Mouse (Mus musculus) Patski (cell line): Measurements from ENCODE around the gene Mphosph9. TPM values are rescaled to one million over a fixed set of nuclear protein-coding genes. Genes with fewer than 3 reads are reported as not detected.

Experiments
- ATAC-seq: fragments of 100-300 bp; one replicate; pipeline ENCODE4 v1.8.0; 2021
- CTCF ChIA-PET: fragments of 350-600 bp; sonication (Branson Sonifier 250); formaldehyde crosslinking; loops from one replicate; lab custom pipeline; 2022; ENCODE audit warnings: inconsistent platforms; lab: Charles Lee
- POLR2A ChIA-PET: fragments of 350-600 bp; sonication (Branson Sonifier 250); formaldehyde crosslinking; loops from one replicate; lab custom pipeline; 2022; ENCODE audit warnings: antibody characterized with exemption, inconsistent platforms; lab: Charles Lee
- DNase-seq: peaks from one replicate; pipeline ENCODE4 v3.0.0-alpha.2; 2011; ENCODE audit warnings: low read depth, low spot score
- H3K27me3 ChIP-seq: fragments of 371-371 bp; one replicate; pipeline ENCODE4 v1.5.1; 2021
- CTCF ChIP-seq: fragments of 100-300 bp; IDR thresholded peaks from one replicate; pipeline ENCODE4 v1.5.1; 2021
- in situ Hi-C: fragments of 300-500 bp; cut with MboI; formaldehyde crosslinking; loops from 3 replicates; pipeline ENCODE4 v1.11.1; 2018; ENCODE audit warnings: low pct_unique_long_range_greater_than_20kb, mixed read lengths
- polyA plus RNA-seq: library from polyadenylated mRNA; unstranded; gene quantifications from one replicate; pipeline ENCODE4 v1.2.3, GENCODE M21; 2021

The Mphosph9 gene
- polyA plus RNA-seq, 1 experiment from 2014 or later, result 14.0 TPM

GRCm38 (mm10) chr5:124253555-124253954 is 74.2 kb downstream of the Mphosph9 start:
- no peak for DNase-seq
- TF ChIP-seq CTCF, result no peak

GRCm38 (mm10) chr5:124252580-124253320 is 75.0 kb downstream of the Mphosph9 start:
- CTCF ChIA-PET, result interaction anchor here (1.2 to 7.6 kb wide), 7 partner anchors 10 to 128 kb away, joined by 3 to 30 read pairs (median 4); no protein-coding TSS in a partner anchor
- TF ChIP-seq CTCF, result no peak
- no peaks in the 10 kb centered on the region for H3K27me3 ChIP-seq
- in situ Hi-C loops, result no loop called here
- POLR2A ChIA-PET, result interaction anchor here (0.6 to 1.4 kb wide), 3 partner anchors 12 to 71 kb away, joined by 3 to 5 read pairs (median 4); no protein-coding TSS in a partner anchor
- ATAC-seq (no peak), DNase-seq (no peak)

More at GRCm38 (mm10) chr5:124253555-124253954, 74.2 kb downstream of the Mphosph9 start:
- no peaks in the 10 kb centered on the region for H3K27me3 ChIP-seq
- ATAC-seq, result no peak
- in situ Hi-C loops, result no loop called here
- POLR2A ChIA-PET, result interaction anchor here (0.7 to 1.4 kb wide), 3 partner anchors 11 to 845 kb away, joined by 3 to 5 read pairs (median 4); no protein-coding TSS in a partner anchor
- CTCF ChIA-PET, result interaction anchor here (1.2 to 7.6 kb wide), 5 partner anchors 10 to 91 kb away, joined by 4 to 30 read pairs (median 5); no protein-coding TSS in a partner anchor

GRCm38 (mm10) chr5:124251070-124251469 is 76.7 kb downstream of the Mphosph9 start:
- no peak for TF ChIP-seq CTCF
- in situ Hi-C loops, result no loop called here
- CTCF ChIA-PET, result interaction anchor here (0.7 to 7.6 kb wide), 4 partner anchors 8 to 89 kb away, joined by 3 to 30 read pairs (median 6); no protein-coding TSS in a partner anchor
- no peak for ATAC-seq
- DNase-seq, result no peak
- H3K27me3 ChIP-seq, result no peaks in the 10 kb centered on the region
- POLR2A ChIA-PET, result interaction anchor here (0.5 to 3.7 kb wide), 4 partner anchors 9 to 106 kb away, joined by 3 to 13 read pairs (median 3); no protein-coding TSS in a partner anchor

- POLR2A ChIA-PET, result interaction anchor here (1.2 to 3.7 kb wide), 3 partner anchors 10 to 85 kb away, joined by 3 to 13 read pairs (median 6); no protein-coding TSS in a partner anchor
- in situ Hi-C loops, result no loop called here
- CTCF ChIA-PET, result interaction anchor here (0.9 to 7.6 kb wide), 4 partner anchors 9 to 88 kb away, joined by 3 to 30 read pairs (median 6); no protein-coding TSS in a partner anchor
Observed at GRCm38 (mm10) chr5:124249614-124250591, 77.9 kb downstream of the Mphosph9 start, which contains the start of gene Pitpnm2. TSS of gene Pitpnm2 (minus strand) at chr5:124249760.

GRCm38 (mm10) chr5:124248845-124249613 is 78.7 kb downstream of the Mphosph9 start:
- DNase-seq (no peak), ATAC-seq (peak; percentile 38)
- CTCF ChIA-PET, result interaction anchor here (7.6 kb wide), 1 partner anchor 87 kb away, joined by 30 read pairs; no protein-coding TSS in a partner anchor

More at GRCm38 (mm10) chr5:124249614-124250591, 77.9 kb downstream of the Mphosph9 start, which contains the start of gene Pitpnm2:
- DNase-seq (no peak), ATAC-seq (peak; percentile 69)
- TF ChIP-seq CTCF, result no peak
- H3K27me3 ChIP-seq, result no peaks in the 10 kb centered on the region

GRCm38 (mm10) chr5:124247986-124248626 is 79.7 kb downstream of the Mphosph9 start:
- H3K27me3 ChIP-seq, result no peaks in the 10 kb centered on the region
- POLR2A ChIA-PET, result interaction anchor here (0.6 to 3.7 kb wide), 4 partner anchors 12 to 217 kb away, joined by 3 to 13 read pairs (median 5); no protein-coding TSS in a partner anchor
- in situ Hi-C loops, result no loop called here
- DNase-seq (no peak), ATAC-seq (no peak)
- no peak for TF ChIP-seq CTCF
- CTCF ChIA-PET, result interaction anchor here (7.6 kb wide), 1 partner anchor 86 kb away, joined by 30 read pairs; no protein-coding TSS in a partner anchor

More at GRCm38 (mm10) chr5:124248845-124249613, 78.7 kb downstream of the Mphosph9 start:
- no peaks in the 10 kb centered on the region for H3K27me3 ChIP-seq
- POLR2A ChIA-PET, result interaction anchor here (1.7 to 3.7 kb wide), 3 partner anchors 11 to 84 kb away, joined by 4 to 13 read pairs (median 6); no protein-coding TSS in a partner anchor
- no peak for TF ChIP-seq CTCF
- in situ Hi-C loops, result no loop called here

GRCm38 (mm10) chr5:124247296-124247695 is 80.5 kb downstream of the Mphosph9 start:
- TF ChIP-seq CTCF, result no peak
- ChIA-PET POLR2A (interaction anchor here (0.6 kb wide), 1 partner anchor 76 kb away, joined by 5 read pairs; no protein-coding TSS in a partner anchor), CTCF (interaction anchor here (1.2 kb wide), 1 partner anchor 11 kb away, joined by 3 read pairs; no protein-coding TSS in a partner anchor)
- H3K27me3 ChIP-seq, result no peaks in the 10 kb centered on the region
- in situ Hi-C loops, result no loop called here
- no peak for ATAC-seq
- DNase-seq, result no peak

GRCm38 (mm10) chr5:124244885-124245284 is 82.9 kb downstream of the Mphosph9 start:
- no peak for TF ChIP-seq CTCF
- H3K27me3 ChIP-seq, result no peaks in the 10 kb centered on the region
- ChIA-PET CTCF (no interaction called here), POLR2A (interaction anchor here (1.0 to 1.1 kb wide), 2 partner anchors 52 to 78 kb away, joined by 3 read pairs; no protein-coding TSS in a partner anchor)
- ATAC-seq (no peak), DNase-seq (no peak)
- in situ Hi-C loops, result no loop called here
